In genomic region chr5:140055431-140055830, GRCm38 (mm10) we compare ENCODE assay signal across 12 mouse cellular contexts.
DNase-seq lines count a peak whose midpoint lies in the region; ATAC-seq and TF ChIP-seq lines count a peak whose summit lies in the region.
"Had no signal": no experiment of that assay in that cellular context is flagged by ENCODE, and none has a peak within 500 bp of the region (broad histone marks: within the 10 kb centered on the region; RNA-seq: fewer than 3 reads in every experiment).

No protein-coding gene starts in this region.

- peak; percentile 50 for DNase-seq in adrenal gland, postnatal 14 days
- no peak for DNase-seq in adrenal gland, adult 8-10 months
- peak; percentile 72 to 75 for DNase-seq in kidney, postnatal 4 days
- no peak for DNase-seq in kidney, adult 2 months
- peak; percentile 38 for DNase-seq in ZHBTc4 (ENCODE audit: low read depth, low spot score)
- peak; percentile 75 for DNase-seq in limb, embryonic 11.5 days (ENCODE audit: low spot score)
- no peak for DNase-seq in right cerebral cortex, adult 2 months (ENCODE audit: low spot score in 2 of 2)
- DNase-seq in cerebellum, adult 8-10 months: no peak
- DNase-seq: cerebellum, postnatal 10 days; right cerebral cortex, adult 18-20 months had no signal

- no peaks in the 10 kb centered on the region for H3K4me1 ChIP-seq in kidney, adult 2 months (ENCODE audit: control insufficient read depth, insufficient read depth, low read length)
- no peaks in the 10 kb centered on the region for H3K4me1 ChIP-seq in limb, embryonic 11.5 days (ENCODE audit: control insufficient read depth, insufficient read depth, low read length)

- 87% methylated on average over 3 of the region's 3 CpGs for WGBS in kidney, adult 2 months
- WGBS in limb, embryonic 11.5 days: 81% methylated on average over 3 of the region's 3 CpGs

- H3K27me3 ChIP-seq in kidney, adult 2 months (replicated peaks; ENCODE audit: control insufficient read depth, insufficient read depth, low read length): no peaks in the 10 kb centered on the region
- H3K27me3 ChIP-seq in limb, embryonic 11.5 days (ENCODE audit: control insufficient read depth, insufficient read depth, low read length): no peaks in the 10 kb centered on the region

- no peaks in the 10 kb centered on the region for H3K9me3 ChIP-seq in limb, embryonic 11.5 days (ENCODE audit: control insufficient read depth, low read length)

- TF ChIP-seq CTCF in kidney, adult 2 months (conservative IDR thresholded peaks at IDR 0.05; ENCODE audit: insufficient read depth, insufficient read length, low read depth, low read length): no peak

- H3K4me3 ChIP-seq in kidney, adult 2 months (ENCODE audit: insufficient read depth, low read depth, low read length): no peak overlapping the region
- no peak overlapping the region for H3K4me3 ChIP-seq in limb, embryonic 11.5 days (ENCODE audit: low read depth, low read length)

- H3K36me3 ChIP-seq in kidney, adult 2 months (ENCODE audit: control insufficient read depth, insufficient read depth, low read length): no peaks in the 10 kb centered on the region
- no peaks in the 10 kb centered on the region for H3K36me3 ChIP-seq in limb, embryonic 11.5 days (ENCODE audit: control insufficient read depth, insufficient read depth, low read length)

- no peak for ATAC-seq in limb, embryonic 11.5 days (ENCODE audit: insufficient number of reproducible peaks, low FRiP score, low TSS enrichment, low read depth)
- ATAC-seq: intestine, postnatal 0 days had no signal

- no peak overlapping the region for H3K9ac ChIP-seq in limb, embryonic 11.5 days (ENCODE audit: low read length)

- no peak overlapping the region for H3K4me2 ChIP-seq in limb, embryonic 11.5 days (ENCODE audit: low read depth, severe bottlenecking)

- no peak overlapping the region for H3K27ac ChIP-seq in kidney, adult 2 months (ENCODE audit: insufficient read depth, low read depth, low read length)
- H3K27ac ChIP-seq in limb, embryonic 11.5 days (replicated peaks; ENCODE audit: low read depth, low read length): no peak overlapping the region
- H3K27ac ChIP-seq: macrophage had no signal

- no peak for TF ChIP-seq POLR2A in kidney, adult 2 months (IDR thresholded peaks at IDR 0.05; ENCODE audit: low read depth, low read length)

Comparison
In these comparisons a context has a peak if more than half of its experiments do, and no peak if none do; other contexts are left out.
1. DNase-seq: peak in adrenal gland, postnatal 14 days (single experiment), kidney, postnatal 4 days (2 of 2), ZHBTc4 (single experiment) and limb, embryonic 11.5 days (single experiment); none in adrenal gland, adult 8-10 months (single experiment), kidney, adult 2 months (single experiment), right cerebral cortex, adult 2 months (0 of 2) and cerebellum, adult 8-10 months (single experiment).